Mouse (Mus musculus): ENCODE measurements at regions not wholly inside any gene's neighbourhood (a gene's known extent, or its start where the extent isn't known, plus 50 kb on each side); places are given as distances from the start of the nearest gene placed in this dataset.

DNA sequence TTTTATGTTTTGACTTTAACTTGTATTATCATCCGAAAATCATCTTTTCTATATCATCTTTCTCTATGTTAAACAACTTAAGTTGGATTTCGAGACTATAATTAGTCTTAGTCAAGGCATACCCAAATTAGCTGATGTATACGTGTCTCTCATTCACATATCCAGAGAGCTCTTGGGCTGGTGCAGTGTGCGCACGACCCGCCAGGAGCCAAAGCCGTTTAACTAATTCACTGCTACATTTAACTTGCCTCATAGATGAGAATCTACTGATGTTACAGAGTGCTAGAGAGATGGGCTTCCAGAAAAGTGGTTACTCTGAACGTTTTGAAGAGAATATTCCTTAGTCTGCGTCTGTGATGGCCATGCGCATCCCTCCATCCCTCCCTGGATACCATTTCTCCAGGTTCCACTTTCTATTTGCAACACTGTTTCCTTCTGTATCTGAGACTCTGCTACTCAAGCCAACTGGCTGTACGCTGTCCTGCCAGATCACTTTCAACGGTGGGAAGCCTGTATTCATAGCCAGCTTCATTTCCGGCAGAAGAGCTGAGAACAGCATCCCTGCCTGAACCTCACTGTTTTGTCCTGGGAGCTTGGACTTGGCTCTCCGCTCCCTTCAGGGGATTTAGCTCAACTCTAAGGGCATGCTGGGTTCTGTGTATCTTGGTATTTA is 74.2 kb upstream of the Atp5g3 start:
- TF ChIP-seq CTCF (conservative IDR thresholded peaks at IDR 0.05; ENCODE audit: insufficient read depth, insufficient read length, low read depth, low read length) (no peak), POLR2A (IDR thresholded peaks at IDR 0.05; ENCODE audit: low read depth, low read length) (no peak)

Measured in kidney, adult 2 months (tissue).